Mouse (Mus musculus) embryonic facial prominence, embryonic 15.5 days (tissue): ENCODE measurements at regions not wholly inside any gene's neighbourhood (a gene's known extent, or its start where the extent isn't known, plus 50 kb on each side); places are given as distances from the start of the nearest gene placed in this dataset.
"Not testable (repeated sequence)": the region's sequence is repeated elsewhere in the genome, so short reads cannot be mapped to it uniquely, and the experiment has no call there.

Experiments used
- ATAC-seq: fragments of 200-750 bp; cut with Nextera tagmentation; 2 replicates; pipeline ENCODE4 v1.8.0; 2017; ENCODE audit warnings: low read depth, moderate TSS enrichment; ENCODE audit not compliant: insufficient number of reproducible peaks, low FRiP score, low TSS enrichment
- H3K27ac ChIP-seq: fragments of 300-500 bp; sonication (generic); replicated peaks from 2 replicates; pipeline ENCODE4 v1.5.1; 2015; ENCODE audit warnings: mild to moderate bottlenecking, inconsistent platforms
- H3K27me3 ChIP-seq: fragments of 300-500 bp; sonication (generic); 2 replicates; pipeline ENCODE4 v1.6.1; 2015; ENCODE audit warnings: inconsistent platforms
- H3K36me3 ChIP-seq: fragments of 300-500 bp; sonication (generic); 2 replicates; pipeline ENCODE4 v1.6.1; 2015; ENCODE audit warnings: mild to moderate bottlenecking, inconsistent platforms
- H3K4me1 ChIP-seq: fragments of 300-500 bp; sonication (generic); 2 replicates; pipeline ENCODE4 v1.6.1; 2015; ENCODE audit warnings: inconsistent platforms
- H3K4me2 ChIP-seq: fragments of 300-500 bp; sonication (generic); replicated peaks from 2 replicates; pipeline ENCODE4 v1.6.1; 2015; ENCODE audit warnings: mild to moderate bottlenecking, inconsistent platforms
- H3K4me3 ChIP-seq: fragments of 300-500 bp; sonication (generic); replicated peaks from 2 replicates; pipeline ENCODE4 v1.5.1; 2015; ENCODE audit warnings: mild to moderate bottlenecking, inconsistent platforms
- H3K9ac ChIP-seq: fragments of 300-500 bp; sonication (generic); 2 replicates; pipeline ENCODE4 v1.6.1; 2015; ENCODE audit warnings: inconsistent platforms
- H3K9me3 ChIP-seq: fragments of 300-500 bp; sonication (generic); replicated peaks from 2 replicates; pipeline ENCODE4 v1.6.1; 2016; ENCODE audit warnings: inconsistent platforms
- WGBS: fragments of 180-500 bp; shearing (Covaris S2); methylation state at CpG from one replicate; pipeline ENCODE4 v1.1.7; 2015; 5-methylcytosine and 5-hydroxymethylcytosine counted together

GRCm38 (mm10) chr2:17859234-17859633 is 128.0 kb upstream of the Nebl start:
- 73% methylated on average over 8 of the region's 8 CpGs for WGBS
- H3K4me3 ChIP-seq = no peak overlapping the region
- no peaks in the 10 kb centered on the region for H3K27me3 ChIP-seq
- H3K9me3 ChIP-seq = no peaks in the 10 kb centered on the region
- H3K36me3 ChIP-seq = no peaks in the 10 kb centered on the region
- ATAC-seq = no peak
- no peak overlapping the region for H3K4me2 ChIP-seq
- H3K27ac ChIP-seq = no peak overlapping the region
- H3K4me1 ChIP-seq = peaks cover 14% of the 10 kb centered on the region
- no peak overlapping the region for H3K9ac ChIP-seq

GRCm38 (mm10) chr2:17858326-17858725 is 127.1 kb upstream of the Nebl start:
- H3K36me3 ChIP-seq = no peaks in the 10 kb centered on the region
- no peak overlapping the region for H3K4me3 ChIP-seq
- H3K27ac ChIP-seq = no peak overlapping the region; the same call in 1 of the 2 replicates
- H3K4me1 ChIP-seq = peaks cover 14% of the 10 kb centered on the region
- no peak overlapping the region for H3K9ac ChIP-seq
- no peaks in the 10 kb centered on the region for H3K9me3 ChIP-seq
- H3K27me3 ChIP-seq = no peaks in the 10 kb centered on the region
- 58% methylated on average over 8 of the region's 8 CpGs for WGBS
- no peak for ATAC-seq
- no peak overlapping the region for H3K4me2 ChIP-seq

GRCm38 (mm10) chr2:17855566-17856264 is 124.5 kb upstream of the Nebl start:
- no peaks in the 10 kb centered on the region for H3K9me3 ChIP-seq
- no peaks in the 10 kb centered on the region for H3K27me3 ChIP-seq
- H3K9ac ChIP-seq = no peak overlapping the region
- 53% methylated on average over 11 of the region's 11 CpGs for WGBS
- H3K36me3 ChIP-seq = no peaks in the 10 kb centered on the region
- H3K4me3 ChIP-seq = no peak overlapping the region
- H3K4me1 ChIP-seq = peaks cover 10% of the 10 kb centered on the region; the same call in 1 of the 2 replicates
- no peak for ATAC-seq
- H3K4me2 ChIP-seq = no peak overlapping the region
- H3K27ac ChIP-seq = no peak overlapping the region

GRCm38 (mm10) chr2:17854088-17854487 is 122.8 kb upstream of the Nebl start:
- Histone ChIP-seq H3K27me3 (no peaks in the 10 kb centered on the region), H3K4me1 (peaks cover 7% of the 10 kb centered on the region; the same call in 1 of the 2 replicates), H3K36me3 (no peaks in the 10 kb centered on the region), H3K4me2 (no peak overlapping the region), H3K9ac (no peak overlapping the region), H3K4me3 (no peak overlapping the region), H3K9me3 (no peaks in the 10 kb centered on the region), H3K27ac (no peak overlapping the region)
- no peak for ATAC-seq
- 50% methylated on average over 3 of the region's 3 CpGs for WGBS

- Histone ChIP-seq H3K9ac (no peak overlapping the region), H3K9me3 (no peaks in the 10 kb centered on the region), H3K27ac (no peak overlapping the region), H3K36me3 (no peaks in the 10 kb centered on the region), H3K4me3 (no peak overlapping the region), H3K4me1 (peaks cover 7% of the 10 kb centered on the region; the same call in 1 of the 2 replicates), H3K27me3 (no peaks in the 10 kb centered on the region), H3K4me2 (no peak overlapping the region)
- 39% methylated on average over 11 of the region's 11 CpGs for WGBS
- ATAC-seq = no peak
Measured at GRCm38 (mm10) chr2:17853500-17854011, 122.3 kb upstream of the Nebl start.

GRCm38 (mm10) chr2:17852740-17853499 is 121.7 kb upstream of the Nebl start:
- Histone ChIP-seq H3K4me2 (0 out of 2 replicates have a peak overlapping the region, but pooled peaks have one; percentile 24), H3K27ac (no peak overlapping the region), H3K27me3 (no peaks in the 10 kb centered on the region), H3K4me3 (no peak overlapping the region), H3K4me1 (peaks cover 7% of the 10 kb centered on the region; the same call in 1 of the 2 replicates), H3K36me3 (no peaks in the 10 kb centered on the region), H3K9ac (no peak overlapping the region), H3K9me3 (no peaks in the 10 kb centered on the region)
- WGBS = 26% methylated on average over 16 of the region's 16 CpGs
- no peak for ATAC-seq

GRCm38 (mm10) chr2:17850741-17851140 is 119.5 kb upstream of the Nebl start:
- no peak for ATAC-seq
- H3K9me3 ChIP-seq = no peaks in the 10 kb centered on the region
- H3K4me2 ChIP-seq = no peak overlapping the region
- H3K27me3 ChIP-seq = no peaks in the 10 kb centered on the region
- no peak overlapping the region for H3K27ac ChIP-seq
- no peak overlapping the region for H3K9ac ChIP-seq
- H3K4me3 ChIP-seq = no peak overlapping the region
- peaks cover 7% of the 10 kb centered on the region; the same call in 1 of the 2 replicates for H3K4me1 ChIP-seq
- 93% methylated on average over 4 of the region's 4 CpGs for WGBS
- no peaks in the 10 kb centered on the region for H3K36me3 ChIP-seq

- Histone ChIP-seq H3K4me3 (no peak overlapping the region), H3K36me3 (no peaks in the 10 kb centered on the region), H3K9ac (no peak overlapping the region), H3K9me3 (no peaks in the 10 kb centered on the region), H3K4me2 (no peak overlapping the region), H3K27me3 (no peaks in the 10 kb centered on the region), H3K27ac (no peak overlapping the region), H3K4me1 (peaks cover 7% of the 10 kb centered on the region; the same call in 1 of the 2 replicates)
- WGBS = 39% methylated on average over 4 of the region's 4 CpGs
- ATAC-seq = no peak
Measured at GRCm38 (mm10) chr2:17849267-17849666, 118.0 kb upstream of the Nebl start.

- ATAC-seq, H3K9ac ChIP-seq, H3K36me3 ChIP-seq, H3K27ac ChIP-seq, H3K4me2 ChIP-seq, H3K9me3 ChIP-seq, H3K27me3 ChIP-seq, H3K4me3 ChIP-seq, H3K4me1 ChIP-seq: not testable (repeated sequence)
- WGBS = 81% methylated on average over 7 of the region's 7 CpGs
Measured at GRCm38 (mm10) chr2:17845447-17846092, 114.3 kb upstream of the Nebl start.

- no peaks in the 10 kb centered on the region for H3K9me3 ChIP-seq
- H3K4me1 ChIP-seq = no peaks in the 10 kb centered on the region
- no peaks in the 10 kb centered on the region for H3K36me3 ChIP-seq
- H3K4me2 ChIP-seq = no peak overlapping the region
- H3K9ac ChIP-seq = no peak overlapping the region
- WGBS = 68% methylated on average over 8 of the region's 8 CpGs
- H3K4me3 ChIP-seq = no peak overlapping the region
- H3K27ac ChIP-seq = no peak overlapping the region
- H3K27me3 ChIP-seq = no peaks in the 10 kb centered on the region
- ATAC-seq = no peak
Measured at GRCm38 (mm10) chr2:17844662-17845446, 113.6 kb upstream of the Nebl start.
